Mouse (Mus musculus) neural tube, embryonic 11.5 days (tissue): ENCODE measurements around the gene Dnajc4. TPM values are rescaled to one million over a fixed set of nuclear protein-coding genes. Genes with fewer than 3 reads are reported as not detected.
A peak's percentile ranks its signal among the peaks of the same experiment; 100 is the strongest.

Source experiments
- ATAC-seq: fragments of 200-750 bp; cut with Nextera tagmentation; 2 replicates; pipeline ENCODE4 v1.8.0; 2017; ENCODE audit warnings: moderate number of reproducible peaks, mild to moderate bottlenecking, moderate TSS enrichment, moderate library complexity; ENCODE audit not compliant: insufficient read depth, low FRiP score, low TSS enrichment
- DNase-seq: peaks from one replicate; pipeline ENCODE4 v3.0.0-alpha.2; 2015; ENCODE audit warnings: low spot score
- H3K27ac ChIP-seq: fragments of 300-500 bp; sonication (generic); 2 replicates; pipeline ENCODE4 v1.5.1; 2014; ENCODE audit warnings: low read depth, mild to moderate bottlenecking, low read length
- H3K27me3 ChIP-seq: fragments of 300-500 bp; sonication (generic); 2 replicates; pipeline ENCODE4 v1.6.1; 2014; ENCODE audit warnings: mild to moderate bottlenecking, low read length, mixed read lengths; ENCODE audit not compliant: control insufficient read depth, insufficient read depth
- H3K36me3 ChIP-seq: fragments of 300-500 bp; sonication (generic); 2 replicates; pipeline ENCODE4 v1.6.1; 2014; ENCODE audit warnings: mild to moderate bottlenecking, low read length, moderate library complexity, mixed read lengths; ENCODE audit not compliant: control insufficient read depth, insufficient read depth
- H3K4me1 ChIP-seq: fragments of 300-500 bp; sonication (generic); 2 replicates; pipeline ENCODE4 v1.6.1; 2014; ENCODE audit warnings: low read length, mixed read lengths; ENCODE audit not compliant: control insufficient read depth, insufficient read depth
- H3K4me2 ChIP-seq: fragments of 300-500 bp; sonication (generic); 2 replicates; pipeline ENCODE4 v1.6.1; 2014; ENCODE audit warnings: low read depth, mild to moderate bottlenecking, moderate library complexity
- H3K4me3 ChIP-seq: fragments of 300-500 bp; sonication (generic); 2 replicates; pipeline ENCODE4 v1.5.1; 2014; ENCODE audit warnings: low read depth, low read length
- H3K9ac ChIP-seq: fragments of 300-500 bp; sonication (generic); 2 replicates; pipeline ENCODE4 v1.6.1; 2014; ENCODE audit warnings: mild to moderate bottlenecking, low read length
- H3K9me3 ChIP-seq: fragments of 300-500 bp; sonication (generic); 2 replicates; pipeline ENCODE4 v1.6.1; 2016; ENCODE audit warnings: low read length; ENCODE audit not compliant: control insufficient read depth
- WGBS: fragments of 180-500 bp; shearing (Covaris S2); extraction: QIAGEN DNeasy Blood & Tissue Kit; methylation state at CpG from one replicate; pipeline ENCODE4 v1.1.7; 2014; 5-methylcytosine and 5-hydroxymethylcytosine counted together
- polyA plus RNA-seq: library from polyadenylated mRNA; unstranded; fragments of >200 nt; fragmentation: Nextera tagmentation; extraction: Ambion mirVana; gene quantifications from 2 replicates; pipeline ENCODE4 v1.2.1, GENCODE M21; 2014

Dnajc4 gene
- polyA plus RNA-seq, 1 experiment from 2014 or later = 17.3 TPM

DNA sequence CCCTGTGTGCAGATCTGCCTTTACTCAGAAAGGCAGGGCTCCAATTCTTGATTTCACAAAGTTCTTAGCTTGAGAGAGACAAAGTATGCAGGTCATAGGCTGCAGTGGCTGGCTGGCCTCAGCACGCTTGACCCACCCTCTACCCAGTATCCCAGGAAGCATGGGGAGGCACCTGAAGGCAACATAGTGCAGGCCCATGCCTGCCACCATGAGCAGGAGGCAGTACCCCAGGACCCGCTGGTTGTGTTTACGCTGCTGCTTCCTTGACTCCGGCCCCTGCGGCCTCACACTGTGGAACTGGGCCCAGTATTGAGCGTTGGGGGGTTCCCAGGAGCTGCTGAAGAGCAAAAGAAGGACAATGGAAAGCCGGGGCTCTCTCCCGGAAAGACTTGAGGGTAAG, 3.1 kb downstream of the Dnajc4 start:
- WGBS = 84% methylated on average over 8 of the region's 8 CpGs
- peaks cover 13% of the 10 kb centered on the region for H3K4me1 ChIP-seq
- no peak overlapping the region for H3K27ac ChIP-seq
- no peak for DNase-seq
- H3K36me3 ChIP-seq = peaks cover 3% of the 10 kb centered on the region; the same call in 1 of the 2 replicates
- no peak overlapping the region for H3K4me3 ChIP-seq
- no peak for ATAC-seq
- H3K4me2 ChIP-seq = no peak overlapping the region
- no peak overlapping the region for H3K9ac ChIP-seq
- H3K9me3 ChIP-seq = no peaks in the 10 kb centered on the region
- no peaks in the 10 kb centered on the region for H3K27me3 ChIP-seq

GRCm38 (mm10) chr19:6987904-6988285, 4.5 kb downstream of the Dnajc4 start:
- no peak for ATAC-seq
- Histone ChIP-seq H3K27me3 (no peaks in the 10 kb centered on the region), H3K4me1 (peaks cover 11% of the 10 kb centered on the region), H3K9me3 (no peaks in the 10 kb centered on the region), H3K4me3 (peak overlapping the region; percentile 91), H3K9ac (peak overlapping the region; percentile 86), H3K36me3 (peaks cover 3% of the 10 kb centered on the region; the same call in 1 of the 2 replicates), H3K27ac (no peak overlapping the region), H3K4me2 (peak overlapping the region; percentile 95)
- no peak for DNase-seq
- WGBS = under 1% methylated on average over 8 of the region's 8 CpGs

- Histone ChIP-seq H3K9me3 (no peaks in the 10 kb centered on the region), H3K27me3 (no peaks in the 10 kb centered on the region), H3K27ac (peak within 1 kb of the TSS; percentile 73), H3K4me2 (peak within 1 kb of the TSS; percentile 95), H3K4me3 (peak within 1 kb of the TSS; percentile 91), H3K4me1 (peaks cover 9% of the 10 kb centered on the region), H3K36me3 (peaks cover 3% of the 10 kb centered on the region; the same call in 1 of the 2 replicates), H3K9ac (peak within 1 kb of the TSS; percentile 86)
- under 1% methylated on average over 57 of the region's 85 CpGs for WGBS
- peak; percentile 48 for ATAC-seq
- peak; percentile 62 for DNase-seq
Observed at GRCm38 (mm10) chr19:6987061-6987903, 5.1 kb downstream of the Dnajc4 start, which contains the start of gene Vegfb. Vegfb (minus strand) TSS chr19:6987651.

GRCm38 (mm10) chr19:6985951-6986708, 6.2 kb downstream of the Dnajc4 start:
- Histone ChIP-seq H3K9me3 (no peaks in the 10 kb centered on the region), H3K4me3 (peak overlapping the region; percentile 91), H3K4me1 (peaks cover 7% of the 10 kb centered on the region), H3K4me2 (peak overlapping the region; percentile 95), H3K9ac (no peak overlapping the region), H3K36me3 (peaks cover 3% of the 10 kb centered on the region; the same call in 1 of the 2 replicates), H3K27ac (no peak overlapping the region), H3K27me3 (no peaks in the 10 kb centered on the region)
- ATAC-seq (no peak), DNase-seq (no peak)
- 83% methylated on average over 10 of the region's 10 CpGs for WGBS

GRCm38 (mm10) chr19:6985300-6985699, 7.1 kb downstream of the Dnajc4 start:
- Histone ChIP-seq H3K4me1 (peaks cover 7% of the 10 kb centered on the region), H3K27ac (no peak overlapping the region), H3K9ac (no peak overlapping the region), H3K4me3 (no peak overlapping the region), H3K9me3 (no peaks in the 10 kb centered on the region), H3K4me2 (no peak overlapping the region), H3K36me3 (peaks cover 3% of the 10 kb centered on the region; the same call in 1 of the 2 replicates), H3K27me3 (no peaks in the 10 kb centered on the region)
- 84% methylated on average over 19 of the region's 19 CpGs for WGBS
- DNase-seq = no peak
- no peak for ATAC-seq

GRCm38 (mm10) chr19:6983621-6984020, 8.8 kb downstream of the Dnajc4 start:
- no peak overlapping the region for H3K4me2 ChIP-seq
- H3K36me3 ChIP-seq = peaks cover 3% of the 10 kb centered on the region; the same call in 1 of the 2 replicates
- DNase-seq = no peak
- no peak overlapping the region for H3K4me3 ChIP-seq
- H3K27me3 ChIP-seq = no peaks in the 10 kb centered on the region
- H3K9me3 ChIP-seq = no peaks in the 10 kb centered on the region
- no peak for ATAC-seq
- H3K9ac ChIP-seq = no peak overlapping the region
- 59% methylated on average over 5 of the region's 5 CpGs for WGBS
- no peak overlapping the region for H3K27ac ChIP-seq
- peaks cover 7% of the 10 kb centered on the region for H3K4me1 ChIP-seq

DNA sequence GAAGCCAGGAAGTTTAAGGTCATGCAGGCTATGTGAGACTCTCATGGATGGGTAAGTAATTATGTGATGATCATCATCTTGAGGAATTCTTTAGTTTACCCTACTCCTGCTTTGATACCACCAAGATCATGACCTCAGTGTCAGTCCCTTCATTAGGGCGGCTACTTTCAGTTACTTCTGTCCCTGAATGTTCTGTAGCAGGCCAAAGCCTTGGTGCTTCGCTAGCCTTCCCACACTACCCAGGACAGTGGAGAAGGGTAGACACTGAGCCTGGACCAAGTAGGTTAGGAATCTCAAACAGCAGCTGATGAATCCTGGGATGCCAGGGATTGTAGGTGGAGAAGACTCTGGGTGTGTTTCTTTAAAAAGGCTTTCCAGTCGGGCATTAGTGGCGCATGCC, 10.9 kb downstream of the Dnajc4 start:
- DNase-seq (no peak), ATAC-seq (no peak)
- H3K36me3 ChIP-seq = peaks cover 13% of the 10 kb centered on the region
- H3K9ac ChIP-seq = no peak overlapping the region
- H3K4me1 ChIP-seq = peaks cover 22% of the 10 kb centered on the region
- no peak overlapping the region for H3K27ac ChIP-seq
- no peak overlapping the region; the same call in 1 of the 2 replicates for H3K4me3 ChIP-seq
- no peak overlapping the region for H3K4me2 ChIP-seq
- WGBS = 95% methylated on average over 4 of the region's 4 CpGs
- no peaks in the 10 kb centered on the region for H3K27me3 ChIP-seq
- no peaks in the 10 kb centered on the region for H3K9me3 ChIP-seq

- H3K27me3 ChIP-seq = no peaks in the 10 kb centered on the region
- H3K4me1 ChIP-seq = peaks cover 20% of the 10 kb centered on the region
- H3K9me3 ChIP-seq = no peaks in the 10 kb centered on the region
- H3K4me2 ChIP-seq = peak within 1 kb of the TSS; percentile 69
- H3K4me3 ChIP-seq = peak within 1 kb of the TSS; percentile 67
- H3K9ac ChIP-seq = peak within 1 kb of the TSS; percentile 86
- ATAC-seq (peak; percentile 86), DNase-seq (peak; percentile 98)
- H3K36me3 ChIP-seq = peaks cover 13% of the 10 kb centered on the region
- H3K27ac ChIP-seq = peak within 1 kb of the TSS; percentile 88
- 3% methylated on average over 38 of the region's 38 CpGs for WGBS
Observed at GRCm38 (mm10) chr19:6980381-6981093, 11.8 kb downstream of the Dnajc4 start, which contains the start of gene Fkbp2. Fkbp2 (minus strand) TSS chr19:6980501.
